Mouse (Mus musculus) lung, postnatal 0 days (tissue): Measurements from ENCODE around the gene Ttbk1.

Experiments
- CTCF ChIP-seq: IDR thresholded peaks from 2 replicates; pipeline ENCODE4 v1.5.1; 2016; ENCODE audit warnings: antibody characterized with exemption, mild to moderate bottlenecking
- EP300 ChIP-seq: IDR thresholded peaks from 2 replicates; pipeline ENCODE4 v1.6.1; 2016; ENCODE audit warnings: antibody characterized with exemption, mild to moderate bottlenecking, control low read depth

DNA sequence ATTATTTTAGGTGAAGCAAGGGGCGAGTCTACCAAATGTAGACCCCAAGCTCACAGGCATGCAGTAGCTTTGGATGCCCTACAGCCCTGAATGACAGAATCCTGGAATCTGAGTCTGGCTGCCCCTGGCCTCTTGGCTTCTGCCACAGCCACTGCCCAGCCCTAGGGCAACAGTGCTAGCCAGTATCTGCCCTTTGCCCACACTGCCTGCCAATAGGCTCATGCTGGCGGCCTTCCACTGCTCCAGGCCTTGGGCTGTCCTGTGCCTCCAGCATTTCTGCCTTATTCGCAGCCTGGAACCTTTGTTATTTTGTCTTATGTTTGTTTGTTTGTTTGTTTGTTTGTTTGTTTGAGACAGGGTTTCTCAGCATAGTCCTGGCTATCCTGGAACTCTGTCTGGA lies 18.1 kb upstream of the Ttbk1 start:
- TF ChIP-seq CTCF (no peak), EP300 (no peak)
